Mouse (Mus musculus): Measurements from ENCODE around the gene Calcrl.

GRCm38 (mm10) chr2:84387394-84388022 lies 37.7 kb downstream of the Calcrl start:
- TF ChIP-seq GATA1 (IDR thresholded peaks at IDR 0.05; ENCODE audit: low read length) (no peak), TAL1 (IDR thresholded peaks at IDR 0.05; ENCODE audit: low read length) (no peak)
